In genomic region chr9:33152186-33152585, GRCm38 (mm10) we compare ENCODE assay signal across 11 mouse cellular contexts.
A peak's percentile ranks its signal among the peaks of the same experiment; 100 is the strongest.
DNase-seq lines count a peak whose midpoint lies in the region; ATAC-seq lines count a peak whose summit lies in the region.
"Had no signal": no experiment of that assay in that cellular context is flagged by ENCODE, and none has a peak within 500 bp of the region (broad histone marks: within the 10 kb centered on the region; RNA-seq: fewer than 3 reads in every experiment).

No protein-coding gene starts in this region.

- no peaks in the 10 kb centered on the region; the same call in 1 of the 2 replicates for H3K4me1 ChIP-seq in kidney, embryonic 16.5 days (ENCODE audit: insufficient read depth, low read length)
- peaks cover 6% of the 10 kb centered on the region; the same call in 1 of the 2 replicates for H3K4me1 ChIP-seq in limb, embryonic 12.5 days (replicated peaks)

- H3K4me2 ChIP-seq in kidney, embryonic 16.5 days (replicated peaks; ENCODE audit: low read depth, low read length): no peak overlapping the region
- no peak overlapping the region for H3K4me2 ChIP-seq in limb, embryonic 12.5 days

- H3K9ac ChIP-seq in kidney, embryonic 16.5 days (replicated peaks; ENCODE audit: low read length): no peak overlapping the region
- H3K9ac ChIP-seq in limb, embryonic 12.5 days (replicated peaks): no peak overlapping the region

- no peaks in the 10 kb centered on the region for H3K27me3 ChIP-seq in kidney, embryonic 16.5 days (ENCODE audit: insufficient read depth, low read length)
- H3K27me3 ChIP-seq in limb, embryonic 12.5 days: no peaks in the 10 kb centered on the region
- H3K27me3 ChIP-seq: megakaryocyte, embryonic 14.5 days had no signal

- peak; percentile 31 for DNase-seq in kidney, adult 18-20 months
- DNase-seq in adrenal gland, postnatal 10 days: peak; percentile 58
- DNase-seq in fat pad, adult 2 months (ENCODE audit: extremely low read depth, low read depth, low spot score): peak; percentile 88
- DNase-seq in layer of hippocampus, postnatal 14 days (ENCODE audit: low spot score in 2 of 2): no peak
- no peak for DNase-seq in ovary, postnatal 14 days (ENCODE audit: low spot score)
- DNase-seq: thymus, adult 2 months had no signal

- no peak overlapping the region for H3K27ac ChIP-seq in kidney, embryonic 16.5 days (ENCODE audit: low read length)
- H3K27ac ChIP-seq in limb, embryonic 12.5 days: peak overlapping the region; percentile 51

- 10% methylated on average over 1 of the region's 1 CpGs for WGBS in kidney, embryonic 16.5 days
- WGBS in limb, embryonic 12.5 days: 7% methylated on average over 1 of the region's 1 CpGs

- no peak for ATAC-seq in kidney, embryonic 16.5 days (ENCODE audit: low FRiP score, low TSS enrichment)
- ATAC-seq in limb, embryonic 12.5 days (ENCODE audit: insufficient number of reproducible peaks, insufficient read depth, low FRiP score, low TSS enrichment, low read depth): peak; percentile 73

- H3K9me3 ChIP-seq in kidney, embryonic 16.5 days (ENCODE audit: low read length): no peaks in the 10 kb centered on the region
- no peaks in the 10 kb centered on the region for H3K9me3 ChIP-seq in limb, embryonic 12.5 days
- H3K9me3 ChIP-seq: G1E; megakaryocyte, embryonic 14.5 days had no signal

- no peak overlapping the region for H3K4me3 ChIP-seq in kidney, embryonic 16.5 days (ENCODE audit: low read length)
- no peak overlapping the region for H3K4me3 ChIP-seq in limb, embryonic 12.5 days (replicated peaks)
- H3K4me3 ChIP-seq: erythroblast, embryonic 14.5 days; megakaryocyte, embryonic 14.5 days had no signal

- H3K36me3 ChIP-seq in kidney, embryonic 16.5 days (ENCODE audit: insufficient read depth, low read length): no peaks in the 10 kb centered on the region
- H3K36me3 ChIP-seq in limb, embryonic 12.5 days: no peaks in the 10 kb centered on the region
- H3K36me3 ChIP-seq: G1E had no signal

Comparison
In these comparisons a context has a peak if more than half of its experiments do, and no peak if none do; other contexts are left out.
1. DNase-seq: peak in kidney, adult 18-20 months (single experiment), adrenal gland, postnatal 10 days (single experiment) and fat pad, adult 2 months (single experiment); none in layer of hippocampus, postnatal 14 days (0 of 2) and ovary, postnatal 14 days (single experiment).